Mouse (Mus musculus) ovary, adult 18-20 months (tissue): ENCODE data around the gene Abcc4.

Source experiments
- DNase-seq: peaks from one replicate; pipeline ENCODE4 v3.0.0; 2022; ENCODE audit warnings: low spot score, mixed read lengths

Abcc4 gene

DNA sequence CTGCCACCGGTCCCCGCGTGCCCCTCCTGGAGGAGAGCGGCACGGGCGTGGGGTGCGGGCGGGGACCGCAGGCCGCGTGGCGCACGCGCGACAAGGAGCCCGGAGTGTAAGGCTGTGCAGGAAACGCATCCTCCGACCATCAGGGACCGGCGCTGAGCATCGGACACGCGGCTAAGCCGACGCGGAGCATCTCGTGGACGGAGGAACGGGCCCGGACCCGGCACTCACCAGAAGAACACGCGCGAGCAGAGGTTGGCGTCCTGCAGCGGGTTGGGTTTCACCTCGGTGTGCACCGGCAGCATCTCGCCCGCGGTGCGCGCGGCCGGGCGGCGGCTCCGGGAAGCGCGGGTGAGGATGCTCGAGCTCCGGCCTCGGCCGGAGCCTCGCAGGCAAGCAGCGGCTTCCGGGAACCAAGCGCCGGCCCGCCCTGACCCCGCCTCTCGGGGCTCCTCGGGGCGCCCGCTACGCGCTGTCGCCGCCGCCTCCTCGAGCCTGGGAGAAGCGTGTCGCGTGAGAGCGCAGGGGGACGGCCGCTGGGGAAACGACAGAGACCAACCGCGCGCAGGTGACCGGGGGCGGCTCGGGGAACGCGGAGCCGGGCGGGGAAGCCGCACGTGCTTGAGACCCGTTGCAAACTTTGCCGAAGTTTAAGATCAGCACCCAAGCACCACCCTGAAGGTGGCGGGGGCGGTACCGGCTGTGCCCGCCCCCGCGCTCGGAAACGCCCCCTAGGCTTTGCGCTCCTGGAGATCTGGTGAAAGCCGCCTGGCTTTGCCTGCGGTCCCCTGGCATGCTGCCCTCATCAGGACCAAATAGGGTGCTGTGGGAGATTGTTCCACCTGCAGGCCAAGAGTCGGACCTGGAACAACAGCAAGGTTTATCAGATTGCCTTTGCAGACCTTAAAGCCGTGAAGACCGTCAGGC lies at the start of gene Abcc4:
Gene Abcc4, minus strand, starts transcription at position 412 of the 924 bp plus-strand sequence.
- DNase-seq: peak; percentile 75

DNA sequence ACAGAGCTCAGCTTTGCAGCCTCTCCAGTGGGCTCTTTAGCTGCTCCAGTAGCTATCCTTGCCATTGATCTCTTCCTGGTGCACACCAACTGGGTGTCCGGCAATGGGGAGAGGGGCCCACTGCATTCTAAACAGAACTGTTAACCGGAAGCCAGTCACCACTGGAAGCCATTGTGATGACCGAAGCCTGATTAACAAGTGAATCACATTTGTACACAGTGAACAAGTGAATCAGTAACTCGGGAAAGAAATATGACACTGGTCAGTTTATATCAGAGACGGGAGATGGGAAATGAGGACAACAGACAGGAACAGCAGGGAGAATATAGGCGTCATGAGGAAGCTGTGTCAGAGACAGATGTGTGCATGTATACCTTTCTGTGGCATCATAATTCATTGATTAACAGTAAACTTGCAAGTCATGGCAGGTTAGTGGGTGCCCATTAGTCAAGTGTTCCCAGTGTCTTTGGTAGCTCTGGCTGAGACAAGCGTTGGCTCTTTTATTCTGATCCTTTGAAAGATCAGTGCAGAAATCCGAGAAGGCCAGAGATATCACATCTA lies 45.3 kb upstream of the Abcc4 start:
- DNase-seq: no peak

DNA sequence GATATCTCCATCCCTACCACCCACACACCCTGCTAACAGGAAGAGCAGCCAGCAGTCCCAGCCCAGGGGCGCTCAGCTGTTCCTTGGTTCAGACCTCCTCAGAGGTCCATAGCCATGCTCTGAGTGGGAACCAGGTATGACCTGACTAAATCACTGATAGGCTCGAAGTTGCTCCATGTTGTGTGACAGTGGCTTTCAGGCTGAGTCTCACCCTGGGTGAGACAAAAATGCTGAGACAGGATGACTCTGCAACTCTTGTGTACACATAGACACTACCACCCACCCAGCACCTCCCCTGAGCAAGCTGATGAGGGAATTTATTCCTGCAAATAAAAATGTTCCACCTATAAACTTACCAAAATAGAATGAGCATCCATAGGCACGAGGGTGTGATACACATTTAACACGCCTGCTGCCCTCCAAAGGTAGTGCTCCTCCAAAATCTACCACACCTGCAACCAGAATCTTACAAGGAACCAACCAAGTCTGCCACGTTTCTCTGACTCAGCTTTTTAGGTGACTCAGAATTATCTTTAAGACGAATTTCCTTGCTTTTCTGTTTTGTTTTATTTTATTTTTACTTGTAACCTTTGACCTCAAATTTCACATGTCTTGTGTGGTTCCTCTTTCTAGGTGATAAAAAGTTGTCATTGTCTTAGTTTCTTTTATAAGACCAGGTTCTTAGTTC lies 44.6 kb upstream of the Abcc4 start:
- no peak for DNase-seq

DNA sequence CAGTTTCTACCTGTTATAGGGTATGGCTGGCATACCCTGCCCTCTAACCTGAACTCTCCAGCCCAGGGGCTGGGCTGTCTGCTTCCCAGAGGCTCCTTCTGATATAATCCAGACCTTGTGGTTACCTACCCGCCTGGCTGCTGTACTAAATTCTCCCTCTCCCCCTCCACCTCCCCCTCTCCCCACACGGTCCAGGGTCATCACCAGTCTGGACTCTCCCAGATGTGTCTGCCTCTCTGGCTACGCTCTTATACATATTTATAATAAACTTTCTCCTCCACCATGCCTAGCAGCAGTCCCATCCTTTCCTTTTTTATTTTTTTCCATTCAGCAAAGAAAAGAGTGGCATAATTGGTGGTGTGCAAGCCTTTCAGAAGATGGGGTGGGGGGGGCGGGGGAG lies 43.7 kb upstream of the Abcc4 start:
- no peak for DNase-seq

DNA sequence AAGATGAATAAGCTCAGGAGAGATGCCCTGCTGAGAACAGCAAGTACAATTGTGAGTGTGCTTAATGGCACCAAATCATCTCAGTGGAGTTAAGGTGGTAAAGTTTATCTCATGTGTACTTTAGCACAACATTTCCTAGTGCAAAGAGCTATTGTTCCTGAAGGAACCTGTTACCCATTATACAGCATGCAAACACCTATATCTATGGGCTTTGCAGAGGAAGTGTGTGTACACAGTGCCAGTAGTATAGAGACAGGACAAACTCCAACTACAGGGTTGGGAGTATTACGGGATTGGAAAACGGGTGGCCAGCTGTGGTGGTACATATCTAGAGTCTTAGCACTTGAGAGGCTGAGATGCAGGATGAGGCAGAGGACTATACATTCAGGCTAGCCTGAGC lies 43.0 kb upstream of the Abcc4 start:
- no peak for DNase-seq

DNA sequence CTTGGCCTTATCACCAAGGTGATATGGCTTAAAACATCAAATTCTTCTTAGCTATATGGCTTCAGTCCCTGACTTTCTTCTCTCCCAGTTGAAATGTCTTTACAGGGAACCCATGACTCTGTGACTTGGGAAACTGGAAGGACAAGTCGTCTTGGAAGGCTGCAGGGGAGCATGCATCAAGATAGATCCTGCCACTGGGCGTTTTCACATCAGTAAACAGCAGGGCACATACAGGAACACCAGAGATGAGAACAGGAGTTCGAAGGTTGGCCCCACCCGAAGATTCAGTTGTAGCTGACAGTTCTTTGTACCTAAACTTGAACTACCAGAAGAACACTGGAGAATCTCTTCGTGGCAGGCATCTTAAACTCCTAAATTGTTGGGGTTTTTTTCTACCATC lies 36.8 kb upstream of the Abcc4 start:
- DNase-seq: no peak

DNA sequence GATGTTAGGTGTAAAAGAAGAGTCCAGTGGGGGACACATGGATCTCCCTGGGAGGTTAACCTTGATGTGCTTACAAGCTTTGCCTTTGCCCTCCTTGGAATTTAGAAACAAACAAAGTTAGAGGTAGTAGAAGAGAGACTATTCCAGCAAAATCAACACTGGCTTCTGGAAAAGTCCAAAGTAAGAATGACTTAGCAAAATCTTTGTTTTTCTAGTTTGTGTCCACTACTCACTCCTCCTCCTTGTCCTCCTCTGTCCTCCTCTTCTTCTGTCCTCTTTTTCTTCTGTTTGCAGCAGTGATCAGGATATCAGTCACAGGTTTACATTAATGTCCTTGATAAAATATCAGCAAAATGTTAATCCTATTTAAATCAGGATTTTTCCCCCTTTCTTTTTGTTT lies 35.8 kb upstream of the Abcc4 start:
- DNase-seq: no peak

DNA sequence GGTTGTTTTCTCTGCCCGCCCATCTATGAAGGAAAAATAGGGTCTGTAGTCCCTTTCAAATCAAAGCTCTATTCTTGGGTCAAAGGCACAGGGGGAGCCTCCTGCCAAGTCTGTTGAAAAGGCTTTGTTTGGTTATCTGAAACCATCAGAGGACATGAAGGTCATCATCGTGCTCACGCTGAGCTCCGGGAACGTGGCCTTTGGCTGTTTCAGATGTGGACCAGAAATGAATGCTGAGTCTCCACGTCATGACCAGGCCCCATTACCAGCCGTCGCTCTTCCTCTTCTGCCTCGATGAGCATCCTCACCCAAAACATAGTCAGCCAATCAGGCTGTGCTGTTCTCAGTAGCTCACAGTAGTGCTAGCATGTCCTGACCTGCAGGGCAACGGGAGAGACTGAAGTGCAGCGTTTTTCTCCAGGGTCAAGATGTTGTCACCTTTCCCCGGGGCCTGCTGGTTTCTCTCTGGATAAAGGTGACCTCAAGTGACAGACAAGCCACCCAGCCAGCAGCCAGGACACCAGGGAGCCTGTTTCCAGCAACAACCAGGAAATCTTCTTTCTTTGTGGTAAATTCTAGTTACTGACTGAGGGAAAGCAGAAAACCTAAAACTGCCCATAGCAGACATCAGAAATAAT lies 31.4 kb upstream of the Abcc4 start:
- DNase-seq: no peak

DNA sequence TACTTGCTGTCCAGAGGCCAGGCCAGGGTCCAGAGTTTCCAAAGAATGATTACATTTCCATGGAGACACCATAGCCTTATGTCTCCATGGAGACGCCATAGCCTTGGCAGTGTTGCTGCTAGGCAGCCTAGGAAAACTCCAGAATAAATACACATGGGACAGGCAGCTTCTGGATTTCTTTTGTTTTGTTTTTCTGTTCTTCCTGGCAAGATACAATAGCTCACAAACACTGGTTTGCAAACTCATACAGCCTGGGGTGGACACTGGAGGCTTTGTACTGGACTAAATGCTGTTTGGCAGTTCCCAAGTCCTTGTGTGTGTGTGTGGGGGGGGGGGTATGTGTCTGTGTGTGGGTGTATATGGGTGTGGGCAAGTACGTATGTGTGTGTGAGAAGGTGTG lies 29.1 kb upstream of the Abcc4 start:
- no peak for DNase-seq

DNA sequence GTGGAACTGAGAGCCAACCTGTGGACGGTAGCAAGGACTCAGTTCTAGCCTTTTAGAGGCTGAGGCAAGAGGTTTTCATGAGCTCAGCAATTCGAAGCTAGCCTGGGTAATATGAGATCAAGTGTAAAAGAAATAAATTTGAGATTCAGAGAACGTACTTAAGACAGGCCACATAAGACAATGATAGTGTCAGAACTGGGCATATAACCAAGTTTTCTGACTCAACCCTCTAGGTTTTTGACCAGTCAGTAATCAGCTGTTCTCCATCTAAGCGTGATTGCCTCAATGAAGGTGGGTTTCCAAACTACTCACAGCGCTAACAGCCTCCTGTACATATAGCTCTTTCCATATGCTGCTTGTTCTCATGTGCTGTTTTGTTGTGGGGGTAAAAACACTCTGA lies 27.1 kb upstream of the Abcc4 start:
- no peak for DNase-seq

DNA sequence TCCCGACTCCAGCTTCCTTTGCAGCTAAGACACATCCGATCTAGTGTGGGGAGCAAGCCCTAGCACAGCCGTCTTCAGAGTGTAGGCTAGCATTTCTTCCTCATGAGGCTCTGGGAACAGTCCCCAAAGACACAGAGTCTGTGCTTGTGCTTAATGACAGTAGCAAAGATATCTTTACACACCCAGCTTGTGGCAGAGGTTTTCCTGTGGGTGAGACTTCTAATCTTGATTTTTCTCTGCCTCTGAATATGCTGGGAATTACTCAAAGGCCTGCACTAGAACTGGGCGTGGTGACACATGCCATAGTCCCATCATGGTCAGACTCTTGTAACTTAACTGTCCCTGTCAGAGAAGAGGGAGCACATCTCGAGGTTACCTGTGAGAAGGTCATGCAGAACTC lies 24.6 kb upstream of the Abcc4 start:
- no peak for DNase-seq

DNA sequence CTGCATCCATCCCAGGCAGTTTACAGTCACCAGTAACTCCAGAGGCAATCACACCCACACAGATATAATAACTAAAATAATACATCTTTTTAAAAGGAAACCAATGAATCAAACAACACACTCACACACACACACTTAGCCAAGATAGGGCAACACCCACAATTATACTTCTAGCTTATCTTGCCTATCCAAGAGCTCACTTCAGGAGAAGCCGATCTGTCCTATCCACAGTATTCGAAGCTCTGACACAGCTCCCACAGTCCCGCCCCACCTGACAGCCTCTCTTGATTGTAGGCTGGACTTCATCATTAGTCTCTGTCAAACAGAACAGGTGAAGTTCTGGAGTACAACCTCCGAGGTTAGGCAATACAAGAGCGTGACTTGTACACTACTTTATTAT lies 19.4 kb upstream of the Abcc4 start:
- no peak for DNase-seq

DNA sequence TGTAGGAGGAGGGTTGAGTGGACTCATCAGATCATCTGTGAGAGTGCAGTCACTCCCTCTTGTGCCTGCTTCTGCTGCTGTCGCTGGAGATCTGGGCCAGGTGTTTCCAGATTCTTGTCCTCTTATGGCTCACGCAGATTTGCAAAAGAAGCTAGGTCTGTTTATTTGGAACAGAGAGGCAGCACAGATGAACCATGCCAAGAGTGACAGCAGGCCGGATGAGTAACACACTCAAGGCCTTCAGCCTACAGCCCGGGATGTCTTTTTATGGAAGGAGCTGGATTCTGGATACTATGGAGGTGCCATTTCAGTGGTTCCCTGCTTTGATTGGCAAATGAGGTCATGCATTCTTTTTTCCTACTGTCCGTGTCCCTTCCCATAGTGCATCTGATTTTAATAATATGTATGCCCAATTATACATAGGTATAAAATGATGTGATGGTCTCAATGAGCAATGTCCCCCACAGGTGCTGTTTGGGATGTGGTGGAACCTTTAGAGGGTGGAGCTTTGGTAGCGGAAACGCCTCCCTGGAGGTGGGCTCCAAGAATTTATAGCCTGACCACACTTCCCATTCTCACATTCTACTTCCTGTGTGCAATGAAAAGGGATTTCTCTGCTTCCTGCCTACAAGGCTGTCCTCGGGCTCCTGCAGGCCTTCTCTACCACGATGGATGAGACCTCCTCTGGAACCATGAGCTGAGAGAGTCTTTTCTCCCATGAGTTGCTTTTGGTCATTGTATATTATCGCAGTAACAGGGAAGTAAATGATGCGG lies 18.1 kb upstream of the Abcc4 start:
- DNase-seq: no peak

DNA sequence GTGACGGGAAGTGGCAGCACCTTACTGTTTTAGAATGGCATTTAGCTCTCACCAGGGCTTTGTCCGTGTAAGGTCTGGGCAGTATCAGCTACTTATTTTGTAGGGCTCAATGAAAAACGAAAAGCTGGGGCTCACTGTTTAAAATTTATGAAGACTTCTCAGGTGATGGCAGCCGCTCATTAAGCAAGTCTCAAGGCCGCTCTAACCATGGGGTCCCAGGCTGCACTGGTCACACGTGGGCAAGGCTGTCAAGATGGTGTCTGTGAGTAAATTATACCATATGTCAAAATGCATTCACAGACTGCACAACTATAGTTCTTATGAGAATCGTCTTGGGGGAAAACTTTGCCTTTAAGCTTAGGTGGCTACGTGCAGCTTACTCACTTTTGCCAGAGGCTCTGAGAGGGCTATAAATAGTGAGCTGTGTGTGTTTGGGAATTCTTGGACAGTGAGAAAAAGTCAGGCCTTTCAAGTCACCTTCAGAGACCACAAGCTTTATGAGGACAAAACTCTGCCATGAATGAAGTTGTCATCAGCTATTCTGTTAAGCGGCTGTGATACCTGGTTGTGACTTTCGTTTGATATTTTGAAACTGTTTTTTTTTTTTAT lies 13.7 kb upstream of the Abcc4 start:
- DNase-seq: no peak

DNA sequence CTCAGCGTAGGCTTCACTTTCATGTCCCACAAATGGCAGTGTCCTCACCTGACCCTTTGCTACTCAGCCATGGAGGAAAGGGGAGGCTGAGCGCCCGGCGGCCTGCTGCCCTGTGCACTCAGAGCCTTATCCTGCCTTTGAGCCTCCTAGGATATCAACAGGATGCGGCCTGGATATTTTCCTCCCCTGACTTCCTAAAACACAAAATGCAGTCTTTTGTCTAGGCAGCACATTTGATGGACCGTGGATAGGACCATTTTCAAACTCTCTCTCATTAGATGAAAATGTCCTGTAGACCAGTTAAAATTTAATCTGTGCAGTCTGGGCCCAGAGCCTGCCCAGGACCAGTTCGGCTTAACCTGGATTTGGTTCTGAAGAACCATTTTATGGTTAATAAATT lies 12.6 kb upstream of the Abcc4 start:
- no peak for DNase-seq

DNA sequence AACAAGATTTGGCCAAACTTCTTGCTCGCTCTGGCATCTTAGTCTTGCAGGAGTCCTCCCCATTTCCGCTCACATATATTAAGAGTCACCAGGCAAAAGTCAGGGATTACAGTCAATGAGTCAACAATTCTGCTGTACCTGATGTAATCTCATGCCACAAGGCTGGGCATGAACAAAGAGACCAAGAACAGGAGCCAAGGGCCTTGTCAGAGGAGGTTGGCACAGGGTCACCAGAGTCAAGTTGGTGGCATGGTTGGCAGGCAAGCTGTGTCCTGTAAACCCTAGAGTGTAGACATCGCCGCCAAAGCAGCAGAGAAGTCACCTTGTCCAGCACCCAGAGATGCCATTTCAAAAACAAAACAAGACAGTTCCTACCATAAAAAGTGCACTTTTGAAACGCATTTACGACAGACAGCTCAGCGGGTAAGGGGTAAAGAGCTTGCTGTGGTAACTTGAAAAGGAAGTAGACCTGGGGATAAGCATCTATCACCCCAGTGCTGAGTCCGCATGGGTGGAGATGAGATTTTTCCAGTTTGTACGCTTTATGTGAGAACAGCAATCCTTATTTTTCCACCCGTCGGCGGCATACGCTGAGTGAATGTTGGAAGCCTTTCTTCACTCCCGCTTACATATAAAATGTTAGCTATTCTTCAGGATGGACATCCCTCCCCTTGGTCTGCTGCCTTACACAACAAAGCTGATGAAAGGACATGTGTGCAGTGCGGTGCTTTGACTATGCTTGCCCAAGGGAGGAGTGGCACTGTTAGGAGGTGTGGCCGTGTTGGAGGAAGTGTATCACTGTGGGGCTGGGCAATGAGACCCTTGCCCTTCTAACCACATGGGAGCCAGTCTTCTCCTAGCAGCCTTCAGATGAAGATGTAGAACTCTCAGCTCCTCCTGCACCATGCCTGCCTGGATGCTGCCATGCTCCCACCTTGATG lies 10.6 kb upstream of the Abcc4 start:
- DNase-seq: no peak

DNA sequence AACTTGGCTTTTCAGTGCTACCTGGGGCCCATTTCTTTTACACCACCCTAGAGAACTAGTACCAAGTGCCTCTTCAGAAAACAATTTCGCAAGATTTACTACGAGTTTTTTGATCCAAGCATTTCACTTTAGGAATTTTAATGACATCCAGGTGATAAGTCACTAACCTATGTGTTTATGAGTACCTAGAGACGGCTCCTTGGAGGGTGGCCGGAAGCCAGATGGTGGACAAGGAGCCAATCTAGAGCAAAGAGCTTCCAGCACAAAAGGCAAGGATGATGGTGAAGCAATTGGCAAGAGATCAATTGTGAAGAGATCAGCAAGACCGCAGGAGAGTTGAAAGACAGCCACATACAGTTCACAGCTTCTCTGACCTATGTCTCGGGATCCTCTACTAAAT lies 8.7 kb upstream of the Abcc4 start:
- no peak for DNase-seq

DNA sequence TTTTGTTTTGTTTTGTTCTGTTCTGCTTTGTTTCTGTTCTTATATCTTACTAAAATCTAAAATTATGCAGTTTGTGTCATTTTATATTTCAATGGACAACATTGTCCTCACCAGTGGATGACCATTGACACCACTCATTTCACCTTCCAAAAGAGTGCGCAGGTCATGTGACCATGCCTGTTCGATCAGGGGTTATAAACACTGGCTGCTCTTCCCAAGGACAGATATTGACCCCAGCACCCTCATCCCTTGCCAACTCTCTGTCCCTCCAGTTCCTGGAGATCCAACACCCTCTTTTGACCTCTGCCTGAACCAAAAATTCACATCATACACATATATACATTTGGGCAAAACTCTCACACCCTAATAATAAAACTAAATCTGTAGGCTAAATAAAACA lies 8.3 kb upstream of the Abcc4 start:
- DNase-seq: no peak

DNA sequence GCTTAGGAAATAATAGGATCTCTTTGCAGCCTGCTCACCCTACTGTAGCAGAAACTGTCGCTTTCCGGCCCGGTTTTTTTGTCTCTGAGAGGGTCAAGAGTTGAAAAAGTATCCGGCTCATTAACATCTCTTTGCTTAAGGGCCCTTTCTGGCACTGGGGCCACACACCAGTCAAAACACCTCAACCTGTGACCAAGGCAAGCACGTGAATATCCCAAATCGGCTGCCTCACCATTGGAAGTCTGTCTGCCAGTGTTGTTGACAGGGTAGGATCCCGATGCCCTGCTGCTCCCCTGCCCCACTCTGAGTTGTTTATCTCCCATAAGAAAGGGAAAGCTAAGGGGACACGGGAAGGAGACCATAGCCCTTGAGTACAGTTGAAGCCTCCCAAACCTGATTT lies 7.8 kb upstream of the Abcc4 start:
- no peak for DNase-seq

DNA sequence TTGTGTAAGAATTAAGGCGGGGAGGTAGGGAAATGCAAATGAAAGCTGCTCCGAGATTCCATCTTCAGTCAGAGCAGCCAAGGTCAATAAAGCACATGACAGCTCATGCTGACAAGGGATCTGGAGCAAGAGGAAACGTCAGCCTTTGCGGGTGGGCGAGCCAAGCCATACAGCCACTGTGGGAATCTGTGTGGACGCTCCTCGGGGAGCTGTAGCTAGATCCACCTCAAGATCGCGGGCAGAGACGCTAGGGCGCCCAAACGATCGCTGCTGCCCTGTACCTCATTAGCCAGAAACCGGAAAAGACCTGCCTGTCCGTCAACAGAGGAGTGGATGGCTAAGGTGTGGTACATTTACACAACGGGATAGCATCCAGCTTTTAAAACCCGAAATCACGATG lies 7.4 kb upstream of the Abcc4 start:
- no peak for DNase-seq
